Mouse (Mus musculus) monocyte, adult 2 months (primary cell): Measurements from ENCODE around the gene Dgke.
"Not testable (repeated sequence)": the region's sequence is repeated elsewhere in the genome, so short reads cannot be mapped to it uniquely, and the experiment has no call there.

ENCODE experiments used
- DNase-seq, 2 experiments: peaks; one replicate each; pipeline ENCODE4 v3.0.0; 2022; ENCODE audit warnings: low spot score in 2 of 2, low read depth in 1 of 2

Gene Dgke

DNA sequence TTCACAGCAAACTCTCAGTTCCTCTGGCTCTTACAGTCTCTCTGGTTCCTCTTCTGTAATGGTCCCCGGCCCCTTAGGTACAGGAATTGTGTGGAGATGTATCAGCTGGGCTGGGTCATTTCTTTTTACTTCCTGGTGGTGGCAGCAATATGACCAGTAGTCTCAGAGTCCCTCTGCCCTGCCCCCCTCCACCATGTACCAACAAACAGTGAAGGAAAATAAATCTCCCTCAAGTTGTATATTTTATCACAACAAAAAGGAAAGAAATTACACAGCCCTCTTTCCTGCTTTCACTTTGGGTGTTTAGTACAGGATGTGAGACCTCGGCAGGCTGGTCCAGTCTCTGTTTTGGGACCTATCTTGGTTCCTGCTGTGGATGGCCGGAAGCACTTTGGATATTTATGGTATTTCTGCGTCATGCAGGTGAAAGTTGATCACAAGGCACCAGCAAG, 9.7 kb upstream of the Dgke start:
- DNase-seq = peak in 1 of 2 experiments; percentile 26

DNA sequence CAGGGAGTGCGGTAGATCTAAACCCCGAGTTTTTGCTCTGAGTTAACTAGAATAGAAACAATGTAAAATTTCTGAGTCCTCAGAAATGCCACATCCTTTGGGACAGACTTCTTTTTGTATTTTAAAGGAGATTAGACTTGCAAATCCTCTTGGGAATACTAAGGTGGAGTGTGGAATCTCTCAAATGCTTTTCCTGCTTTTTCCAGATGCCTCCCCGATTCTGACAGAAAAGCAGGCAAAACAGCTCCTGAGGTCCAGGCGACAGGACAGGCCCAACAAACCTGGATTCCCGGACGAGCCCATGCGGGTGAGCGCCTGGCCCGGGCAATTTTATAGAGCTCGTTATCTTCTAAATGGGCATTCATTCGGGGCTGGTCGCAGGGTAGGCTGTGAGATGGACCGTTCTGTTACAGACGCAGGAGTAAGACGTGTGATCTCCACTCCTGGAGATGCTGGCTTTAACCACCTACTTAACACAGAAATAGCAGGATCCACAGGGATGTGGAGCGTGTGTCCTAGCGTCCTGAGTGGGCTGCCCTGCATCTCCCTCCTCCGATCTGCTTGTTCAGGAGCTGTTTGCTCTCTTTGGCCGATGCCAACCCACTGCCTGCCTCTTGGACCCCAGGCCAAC, 8.2 kb upstream of the Dgke start:
- no peak for DNase-seq

DNA sequence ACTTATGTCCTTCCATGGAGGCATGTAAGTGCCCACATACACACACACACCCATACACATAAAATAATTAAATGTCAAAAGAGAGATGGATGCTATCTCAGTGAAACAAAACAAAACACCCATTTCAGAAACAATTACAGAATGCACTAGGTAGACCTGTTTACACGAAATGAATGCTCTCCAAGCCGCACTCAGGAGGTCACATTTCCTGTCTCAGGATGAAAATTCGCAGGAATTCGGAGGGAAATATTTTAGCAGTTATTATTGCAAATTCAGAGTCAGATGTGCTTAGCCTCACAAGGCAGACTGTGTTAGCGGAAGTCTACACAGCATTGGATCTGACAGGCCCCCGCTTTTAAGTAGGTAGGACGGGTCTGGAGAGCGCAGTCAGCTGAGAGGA, 6.9 kb upstream of the Dgke start, which contains the start of gene Gm525:
Gene Gm525, plus strand, starts transcription at position 301 of the 400 bp plus-strand sequence.
- no peak for DNase-seq

DNA sequence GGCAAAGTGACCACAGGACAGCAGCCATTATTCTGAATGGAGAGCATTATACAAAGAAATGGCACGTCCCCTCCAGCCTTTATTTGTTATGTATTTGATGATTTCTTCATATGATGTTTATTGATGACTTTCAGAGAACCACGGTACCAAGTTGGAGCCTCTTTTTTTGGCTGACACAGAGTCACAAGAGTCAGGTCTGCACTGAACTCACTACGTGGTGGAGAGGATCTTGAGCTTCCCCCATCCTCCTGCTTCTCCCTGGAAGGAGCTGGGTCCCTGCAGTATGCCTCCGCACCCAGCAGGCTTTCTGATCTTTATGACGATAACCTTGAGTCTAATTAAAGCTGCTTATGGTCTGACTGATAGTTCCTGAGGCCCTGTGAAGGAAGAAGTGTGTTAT, 4.9 kb upstream of the Dgke start:
- DNase-seq = no peak

DNA sequence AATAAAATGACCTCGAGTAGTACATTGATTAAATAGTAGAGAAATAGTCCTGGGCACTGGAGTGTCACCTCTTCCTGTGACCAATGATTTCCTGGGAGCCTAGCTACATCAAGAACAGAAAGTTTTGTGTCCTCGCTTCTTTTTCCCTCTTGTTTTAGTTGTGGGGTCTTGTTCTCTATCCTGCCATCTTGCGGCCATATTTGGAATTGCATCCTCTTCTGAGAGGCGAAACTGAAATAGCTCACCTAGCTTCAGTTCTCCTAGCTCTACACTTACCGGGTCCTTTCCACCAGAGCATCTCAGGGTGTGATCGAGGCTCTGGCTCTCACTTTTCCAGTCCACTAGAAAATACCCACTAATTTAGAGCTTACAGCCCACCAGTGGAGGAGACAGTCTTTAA, 2.7 kb upstream of the Dgke start:
- DNase-seq = no peak

DNA sequence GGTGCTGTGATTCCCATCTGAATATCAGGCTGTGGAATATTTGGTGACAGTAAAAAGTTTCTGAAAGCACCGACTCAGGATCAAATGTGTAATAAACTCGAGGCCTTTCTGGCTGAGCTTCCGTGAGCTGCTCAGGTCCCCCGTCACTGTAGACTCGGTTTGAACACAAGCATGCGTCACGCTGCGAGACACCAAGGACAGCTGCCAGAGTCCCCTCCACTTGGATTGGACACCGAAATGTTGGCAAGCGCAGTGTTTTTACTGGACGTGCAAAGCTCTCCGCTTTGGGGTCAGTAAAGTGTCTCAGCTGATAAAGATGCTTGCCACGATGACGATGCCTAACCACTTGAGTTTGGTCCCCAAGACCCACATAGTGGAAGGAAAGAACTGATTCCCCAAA, 2.0 kb upstream of the Dgke start:
- no peak for DNase-seq

DNA sequence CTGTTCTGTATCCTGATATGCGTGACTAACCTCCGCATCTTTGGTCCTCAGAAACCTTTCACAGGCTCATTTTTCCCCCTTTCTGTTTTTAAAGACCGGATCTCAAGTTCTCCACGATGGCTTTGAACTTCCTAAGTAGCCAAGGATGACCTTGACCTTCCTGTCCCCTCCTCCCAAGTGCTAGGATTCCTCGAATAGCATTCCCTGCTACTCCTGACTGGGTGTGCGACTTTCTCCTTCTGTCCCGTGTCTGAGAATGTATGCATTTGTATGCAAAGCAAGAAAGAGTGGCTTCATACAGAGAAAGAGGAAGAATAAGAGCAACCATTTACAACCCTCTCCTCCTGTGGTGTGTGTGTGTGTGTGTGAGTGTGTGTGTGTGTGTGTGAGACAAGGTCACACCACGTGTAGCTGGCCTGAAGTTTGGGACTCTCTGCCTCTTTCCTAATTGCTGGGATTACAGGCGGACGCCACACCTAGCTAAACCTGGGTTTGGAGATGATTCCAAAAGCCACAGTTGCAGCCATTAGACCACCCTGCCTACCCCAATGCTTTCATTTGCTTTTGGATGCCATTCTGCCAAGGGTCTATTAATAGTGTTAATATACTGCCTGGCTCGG, 1.3 kb upstream of the Dgke start:
- DNase-seq = no peak

DNA sequence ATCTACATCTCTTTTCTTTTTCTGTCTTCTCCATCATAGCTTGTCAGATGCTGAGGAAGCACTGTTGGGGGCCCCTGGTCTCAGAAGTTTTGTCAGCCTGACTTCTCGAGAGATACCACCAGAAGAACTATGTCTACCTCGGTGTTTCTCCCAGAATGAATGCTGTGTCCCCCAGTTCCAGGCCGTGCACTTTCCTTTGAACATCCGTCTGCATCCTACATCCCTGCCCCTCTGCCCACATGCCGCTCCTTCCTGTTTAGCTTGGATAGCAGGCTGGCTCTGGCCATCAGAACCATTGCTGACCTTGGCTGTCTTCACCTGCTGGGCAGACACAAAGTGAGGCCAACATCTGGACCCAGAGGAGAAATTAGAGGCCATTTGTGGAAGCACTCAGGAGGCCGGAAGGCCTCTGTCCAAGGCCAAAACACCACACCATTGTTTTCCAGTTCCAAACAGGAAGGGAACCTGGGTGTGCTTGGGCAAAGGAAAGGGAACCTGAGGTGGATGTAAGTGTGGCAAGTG, 712 bp upstream of the Dgke start:
- no peak for DNase-seq

DNA sequence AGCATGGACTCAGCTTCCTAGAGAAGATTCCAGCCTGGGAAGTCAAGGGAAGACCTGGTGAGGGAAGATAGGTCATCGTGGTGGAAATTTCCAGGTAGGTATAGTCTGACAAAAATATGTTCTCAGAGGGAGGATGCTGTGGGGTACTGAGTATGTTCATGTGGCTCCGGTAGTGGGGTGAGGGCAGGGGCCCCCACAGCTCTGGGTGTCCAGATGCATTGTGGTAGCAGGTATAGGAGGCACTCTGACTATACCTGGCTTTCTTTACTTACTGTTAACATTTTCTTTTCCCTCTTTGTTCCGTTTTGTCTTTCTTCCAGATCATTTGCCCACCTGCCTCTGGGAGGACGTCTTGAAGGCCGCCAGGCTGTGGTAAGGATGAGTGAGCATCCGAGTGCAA, 524 bp downstream of the Dgke start:
- DNase-seq = no peak

DNA sequence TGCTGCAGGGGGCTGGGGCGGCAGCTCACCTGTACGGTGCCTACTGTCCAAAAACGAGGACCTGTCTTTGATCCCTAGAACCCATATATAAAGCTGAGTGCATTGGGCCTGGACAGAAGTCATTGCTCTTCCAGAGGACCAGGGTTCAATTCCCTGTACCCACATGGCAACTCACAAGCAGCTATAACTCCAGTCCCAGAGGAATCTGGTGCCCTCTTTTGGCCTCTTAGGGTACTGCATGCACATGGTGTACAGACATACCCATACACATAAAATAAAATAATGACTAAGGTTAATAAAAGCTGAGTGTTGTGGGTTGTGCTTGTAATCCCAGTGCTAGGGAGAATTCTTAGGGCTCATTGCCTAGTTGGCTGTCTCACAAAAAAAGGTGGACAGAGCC, 1.4 kb downstream of the Dgke start:
- peak in 1 of 2 experiments; percentile 26 for DNase-seq

DNA sequence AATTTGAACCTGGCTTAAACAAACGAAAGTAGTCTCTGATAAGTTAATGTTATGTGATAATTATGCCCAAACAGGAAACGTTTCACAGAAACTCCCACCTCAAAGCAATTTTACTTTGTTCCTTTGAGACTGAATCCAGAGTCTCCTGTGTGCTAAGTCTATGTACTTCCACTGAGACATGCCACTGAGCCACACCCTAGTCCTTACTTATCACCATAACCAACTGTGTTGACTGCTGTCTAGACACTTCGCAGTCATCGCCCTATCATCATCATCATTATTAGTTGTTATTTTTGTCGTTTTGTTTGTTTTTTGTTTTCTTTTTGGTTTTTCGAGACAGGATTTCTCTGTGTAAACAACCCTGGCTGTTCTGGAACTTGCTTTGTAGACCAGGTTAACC, 2.3 kb downstream of the Dgke start:
- DNase-seq = no peak

DNA sequence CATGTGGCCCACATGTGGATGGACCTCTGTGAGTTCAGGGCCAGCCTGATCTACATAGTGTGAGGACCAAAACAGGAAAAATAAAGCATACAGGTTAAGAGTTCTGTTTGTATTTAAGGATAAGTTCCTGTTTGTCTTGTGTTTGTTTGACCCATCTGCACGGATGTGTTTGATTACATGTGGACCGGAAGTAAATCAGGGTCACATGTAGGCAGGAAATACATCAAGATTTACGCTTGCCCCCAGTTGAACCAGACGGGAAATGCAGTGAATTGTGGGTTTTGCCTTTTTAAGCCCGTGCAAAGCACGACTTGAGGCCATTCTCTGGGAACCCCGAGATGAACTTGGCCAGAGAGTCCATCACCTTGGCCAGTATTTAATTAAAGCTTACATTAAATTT, 5.3 kb downstream of the Dgke start:
- no peak for DNase-seq

DNA sequence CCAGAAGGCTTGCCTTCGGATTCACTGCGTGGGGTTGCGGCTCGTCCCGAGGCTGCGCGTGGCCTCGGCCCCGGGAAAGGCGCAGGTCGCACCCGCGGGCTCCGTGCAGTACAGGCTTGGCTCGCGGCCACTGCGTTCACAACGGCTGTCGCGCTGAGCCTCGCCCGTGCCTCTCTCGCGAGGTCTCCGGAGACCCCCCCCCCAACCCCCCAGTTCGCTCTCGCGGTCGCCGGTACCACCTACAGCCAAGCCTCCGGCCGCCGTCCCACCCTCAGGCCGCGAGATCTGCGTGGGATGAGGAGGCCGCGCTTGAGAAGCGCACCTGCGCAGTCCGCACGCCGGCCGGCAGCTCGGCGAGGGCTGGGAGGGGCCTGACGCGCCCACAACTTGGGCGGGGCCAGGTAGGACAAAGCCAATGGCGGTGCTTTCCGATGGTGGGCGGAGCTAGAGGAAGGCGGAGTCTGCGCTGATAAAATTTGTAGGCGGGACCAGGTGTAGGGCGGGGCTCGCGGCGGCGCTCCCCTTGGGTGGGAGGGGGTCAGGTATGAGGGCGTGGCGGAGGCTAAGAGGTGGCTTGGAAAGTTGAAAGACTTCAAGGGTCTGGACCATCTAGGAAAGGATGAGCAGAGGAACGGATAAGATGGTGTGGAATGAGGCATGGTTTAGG, 6.1 kb downstream of the Dgke start:
- peak; percentile 47 to 65 for DNase-seq

DNA sequence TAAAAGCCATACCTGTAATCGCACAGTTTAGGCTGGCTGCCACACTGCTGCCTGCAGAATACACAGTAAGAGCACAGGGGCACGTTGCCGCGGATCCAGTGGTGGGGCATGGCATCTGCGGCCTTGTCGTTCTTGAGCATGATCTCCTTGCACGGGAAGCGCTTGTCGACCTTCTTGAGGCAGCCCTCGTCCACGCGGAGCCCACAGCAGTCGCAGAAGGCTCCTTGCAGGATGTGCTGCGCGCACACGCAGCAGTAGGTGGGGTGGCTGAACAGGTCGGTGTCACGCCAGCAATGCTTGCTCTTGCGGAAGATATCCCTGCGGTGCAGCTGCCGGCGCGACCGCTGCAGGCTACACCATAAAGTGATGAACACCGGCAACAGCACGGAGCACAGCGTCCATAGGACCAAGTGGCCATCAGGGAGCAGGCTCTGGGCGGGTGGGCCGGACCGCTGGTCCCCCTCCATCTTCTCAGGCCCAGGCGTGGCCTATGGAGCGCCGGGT, 6.7 kb downstream of the Dgke start:
- no peak for DNase-seq

DNA sequence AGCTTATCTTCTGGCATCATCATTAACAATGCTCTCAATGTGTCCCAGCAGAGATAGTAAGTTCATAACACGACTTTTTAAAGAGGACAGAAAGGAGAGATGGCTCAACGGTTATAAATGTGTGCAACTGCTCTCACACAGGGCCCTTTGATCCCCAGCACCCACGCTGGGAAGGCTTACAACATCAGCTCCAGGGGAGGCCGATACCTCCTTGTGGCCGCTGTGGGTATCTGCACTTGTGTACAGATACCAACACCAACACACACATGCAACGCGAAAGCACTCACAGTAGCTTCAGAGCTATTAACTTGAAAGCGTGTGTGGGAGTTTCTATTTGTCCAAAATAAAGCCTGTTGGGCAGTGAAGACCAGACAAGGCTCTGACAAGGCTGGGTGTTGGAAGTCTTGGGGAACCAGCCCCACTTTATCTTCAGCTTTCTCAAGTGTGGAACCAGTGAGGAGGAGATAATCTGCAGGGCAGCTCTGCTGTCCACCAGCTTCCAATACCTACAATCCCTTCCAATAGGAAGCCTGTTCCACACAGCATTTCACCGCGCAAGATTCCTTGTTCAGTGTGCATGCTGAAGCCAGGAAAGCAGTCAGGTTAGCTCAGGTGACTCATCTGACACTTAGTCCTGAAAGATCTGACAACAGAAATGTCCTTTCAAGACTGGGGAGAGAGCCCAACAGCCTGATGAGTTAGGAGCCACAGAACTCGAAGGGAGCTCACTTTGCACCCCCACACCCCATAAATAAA, 8.0 kb downstream of the Dgke start:
- DNase-seq = no peak

DNA sequence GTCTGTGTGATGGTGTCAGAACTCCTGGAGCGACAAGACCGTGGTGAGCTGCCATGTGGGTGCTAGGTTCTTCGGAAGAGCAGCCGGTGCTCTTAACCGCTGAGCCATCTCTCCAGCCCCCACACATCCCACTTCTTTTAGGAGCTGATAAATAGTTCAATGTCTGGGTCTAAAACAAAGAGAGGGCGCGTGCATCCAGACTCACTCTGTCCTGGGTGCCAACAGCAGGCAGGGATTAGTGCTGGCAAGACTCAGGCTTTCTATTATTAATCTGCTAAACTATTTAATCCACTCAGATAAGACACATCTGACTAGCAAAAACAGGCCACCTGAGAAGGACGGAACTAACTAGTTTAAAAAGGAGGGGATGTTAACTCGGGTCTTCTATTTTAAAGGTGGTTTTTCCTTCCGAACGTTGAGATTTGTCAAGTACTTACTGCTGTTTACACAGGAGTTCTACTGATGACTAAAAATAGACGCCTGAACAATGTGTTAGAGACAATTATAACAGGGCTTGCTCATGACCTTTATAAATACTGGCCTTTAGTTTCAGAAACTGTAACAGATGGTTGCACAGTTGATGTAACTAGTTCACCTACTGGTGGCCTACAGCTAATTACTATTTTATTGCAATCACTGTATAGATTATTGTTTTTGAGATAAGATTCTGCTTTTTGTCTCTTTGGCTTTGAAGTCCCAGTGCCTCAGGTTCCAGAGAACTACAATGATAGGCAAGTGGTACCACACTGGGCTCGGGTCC, 10.5 kb downstream of the Dgke start:
- no peak for DNase-seq

DNA sequence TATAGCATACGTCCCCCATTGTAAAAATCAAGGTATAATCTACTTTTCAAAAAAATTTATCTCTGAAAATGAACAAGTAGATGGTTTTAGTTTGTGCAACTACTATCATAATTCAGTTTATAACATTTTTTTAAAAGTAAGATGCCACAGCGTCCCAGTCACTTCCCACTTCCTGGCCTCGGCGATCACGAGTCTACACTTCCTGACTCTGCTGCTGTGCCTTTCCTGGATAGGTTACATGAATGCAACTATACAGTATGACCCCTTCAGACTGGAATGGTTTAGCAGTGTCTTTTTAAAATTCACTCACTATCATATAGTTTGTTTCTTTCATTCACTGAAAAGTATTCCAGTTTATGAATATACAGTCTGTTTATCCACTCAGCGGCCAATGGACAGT, 14.9 kb downstream of the Dgke start:
- no peak for DNase-seq

DNA sequence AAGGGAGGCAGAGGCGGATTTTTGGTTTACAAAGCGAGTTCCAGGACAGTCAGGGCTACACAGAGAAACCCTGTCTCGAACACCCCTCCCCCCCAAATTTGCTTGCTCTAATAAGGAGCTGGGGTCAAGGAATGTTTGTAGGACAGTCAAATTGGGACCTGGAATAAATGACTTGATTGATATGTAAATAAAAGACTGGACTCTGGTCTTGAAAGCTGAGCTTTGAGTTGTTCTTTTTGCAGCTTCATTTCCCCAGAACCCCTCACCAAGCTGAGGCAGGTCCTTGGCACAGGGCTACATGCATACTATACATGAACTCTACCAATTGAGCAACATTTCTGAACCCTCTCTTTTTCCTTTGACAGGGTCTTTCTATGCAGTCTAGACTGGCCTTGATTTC, 20.6 kb downstream of the Dgke start:
- DNase-seq = no peak

DNA sequence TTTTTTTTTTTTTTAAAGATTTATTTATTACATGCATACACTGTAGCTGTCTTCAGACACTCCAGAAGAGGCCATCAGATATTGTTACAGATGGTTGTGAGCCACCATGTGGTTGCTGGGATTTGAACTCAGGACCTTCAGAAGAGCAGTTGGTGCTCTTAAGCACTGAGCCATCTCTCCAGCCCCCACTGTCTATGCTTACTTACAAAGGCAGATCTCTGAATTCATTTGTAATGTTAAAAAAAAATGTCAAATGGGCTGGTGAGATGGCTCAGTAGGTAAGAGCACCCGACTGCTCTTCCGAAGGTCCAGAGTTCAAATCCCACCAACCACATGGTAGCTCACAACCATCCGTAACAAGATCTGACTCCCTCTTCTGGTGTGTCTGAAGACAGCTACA, 21.1 kb downstream of the Dgke start:
- not testable (repeated sequence) for DNase-seq

DNA sequence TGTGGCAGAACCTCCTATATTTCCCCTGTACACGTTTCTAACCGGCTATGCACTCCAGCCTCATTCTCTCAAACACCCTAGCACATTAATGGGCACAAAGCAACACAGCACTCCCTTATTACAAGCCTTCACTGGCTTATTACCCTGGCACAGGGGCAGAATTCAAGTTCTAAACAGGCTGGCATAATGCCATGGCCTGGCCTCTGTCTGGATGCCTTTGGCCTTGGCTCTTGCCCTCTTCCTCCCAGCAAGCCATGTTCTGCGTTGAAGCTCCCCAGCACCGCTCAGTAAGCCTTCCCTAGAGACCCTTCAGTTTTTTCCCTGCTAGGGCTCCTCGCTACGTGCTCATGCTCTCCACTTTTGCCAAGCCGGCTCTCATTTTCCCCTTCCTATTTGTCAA, 23.6 kb downstream of the Dgke start:
- no peak for DNase-seq

DNA sequence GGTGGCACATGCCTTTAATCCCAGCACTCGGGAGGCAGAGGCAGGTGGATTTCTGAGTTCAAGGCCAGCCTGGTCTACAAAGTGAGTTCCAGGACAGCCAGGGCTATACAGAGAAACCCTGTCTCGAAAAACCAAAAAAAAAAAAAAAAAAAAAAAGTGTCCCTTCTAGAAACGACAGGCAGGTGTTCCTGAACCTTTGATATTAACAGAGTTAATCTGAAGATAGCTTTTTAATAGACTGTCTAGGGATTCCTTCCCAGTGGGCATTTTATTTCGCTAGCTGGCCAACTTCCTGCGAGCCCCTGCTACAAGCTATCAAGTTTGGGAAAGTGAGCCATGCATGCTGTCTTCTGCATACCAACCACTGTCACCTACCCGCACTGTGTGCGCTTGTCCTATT, 25.6 kb downstream of the Dgke start:
- not testable (repeated sequence) for DNase-seq
